Mouse (Mus musculus) neural tube, embryonic 12.5 days (tissue): ENCODE measurements at regions not wholly inside any gene's neighbourhood (a gene's known extent, or its start where the extent isn't known, plus 50 kb on each side); places are given as distances from the start of the nearest gene placed in this dataset.
"Not testable (repeated sequence)": the region's sequence is repeated elsewhere in the genome, so short reads cannot be mapped to it uniquely, and the experiment has no call there.

Experiments
- ATAC-seq: fragments of 200-750 bp; cut with Nextera tagmentation; 2 replicates; pipeline ENCODE4 v1.8.0; 2017; ENCODE audit warnings: low read depth, mild to moderate bottlenecking, moderate TSS enrichment, moderate library complexity; ENCODE audit not compliant: low FRiP score
- H3K27ac ChIP-seq: fragments of 300-500 bp; sonication (generic); 2 replicates; pipeline ENCODE4 v1.5.1; 2016
- H3K27me3 ChIP-seq: fragments of 300-500 bp; sonication (generic); replicated peaks from 2 replicates; pipeline ENCODE4 v1.6.1; 2016; ENCODE audit warnings: mild to moderate bottlenecking
- H3K36me3 ChIP-seq: fragments of 300-500 bp; sonication (generic); 2 replicates; pipeline ENCODE4 v1.6.1; 2016; ENCODE audit warnings: mild to moderate bottlenecking
- H3K4me1 ChIP-seq: fragments of 300-500 bp; sonication (generic); 2 replicates; pipeline ENCODE4 v1.6.1; 2016
- H3K4me2 ChIP-seq: fragments of 300-500 bp; sonication (generic); replicated peaks from 2 replicates; pipeline ENCODE4 v1.6.1; 2016; ENCODE audit warnings: mild to moderate bottlenecking
- H3K4me3 ChIP-seq: fragments of 300-500 bp; sonication (generic); 2 replicates; pipeline ENCODE4 v1.5.1; 2016
- H3K9ac ChIP-seq: fragments of 300-500 bp; sonication (generic); 2 replicates; pipeline ENCODE4 v1.6.1; 2016; ENCODE audit warnings: mild to moderate bottlenecking
- H3K9me3 ChIP-seq: fragments of 300-500 bp; sonication (generic); 2 replicates; pipeline ENCODE4 v1.6.1; 2016; ENCODE audit warnings: mild to moderate bottlenecking
- WGBS: fragments of 180-500 bp; shearing (Covaris S2); methylation state at CpG from one replicate; pipeline ENCODE4 v1.1.7; 2016; 5-methylcytosine and 5-hydroxymethylcytosine counted together

DNA sequence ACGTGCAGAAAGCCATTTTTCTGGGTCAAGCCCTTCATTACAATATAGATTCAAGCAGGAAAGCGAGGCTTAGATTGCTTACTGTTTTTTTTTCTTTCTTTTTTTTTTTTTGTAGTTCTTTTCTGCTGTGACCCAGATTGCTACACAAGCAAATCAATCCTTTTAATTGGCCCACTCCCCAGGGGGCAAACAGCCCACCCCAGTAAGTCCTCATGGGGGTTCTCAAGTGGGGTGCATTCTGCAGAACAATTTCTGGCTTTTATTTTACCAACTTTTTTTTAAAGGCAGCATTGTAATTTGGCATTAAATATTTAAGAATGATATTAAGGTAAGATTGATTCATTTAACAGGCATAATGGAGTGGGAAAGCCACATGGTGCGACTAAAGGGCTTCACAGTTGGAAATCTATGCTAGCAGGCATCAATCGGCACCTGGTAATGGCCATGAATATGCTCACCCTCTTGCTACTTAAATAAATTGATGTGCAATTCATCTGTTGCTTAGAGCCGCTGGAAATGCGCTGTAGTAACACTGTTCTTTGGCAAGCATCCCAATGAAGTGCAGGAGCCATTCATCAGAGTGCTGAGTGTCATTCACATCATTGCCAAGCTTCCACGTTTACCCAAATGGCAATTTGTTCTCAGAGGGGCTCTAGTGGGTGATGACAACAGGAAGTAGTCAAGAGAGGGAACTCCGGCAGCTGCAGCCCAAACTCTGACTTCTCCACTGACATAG, 236.3 kb upstream of the Arhgap42 start:
- Histone ChIP-seq H3K27me3 (no peaks in the 10 kb centered on the region), H3K27ac (no peak overlapping the region), H3K9me3 (no peaks in the 10 kb centered on the region), H3K4me1 (no peaks in the 10 kb centered on the region), H3K4me2 (no peak overlapping the region), H3K36me3 (no peaks in the 10 kb centered on the region), H3K4me3 (no peak overlapping the region), H3K9ac (no peak overlapping the region)
- peak; percentile 86 for ATAC-seq
- 31% methylated on average over 8 of the region's 8 CpGs for WGBS

DNA sequence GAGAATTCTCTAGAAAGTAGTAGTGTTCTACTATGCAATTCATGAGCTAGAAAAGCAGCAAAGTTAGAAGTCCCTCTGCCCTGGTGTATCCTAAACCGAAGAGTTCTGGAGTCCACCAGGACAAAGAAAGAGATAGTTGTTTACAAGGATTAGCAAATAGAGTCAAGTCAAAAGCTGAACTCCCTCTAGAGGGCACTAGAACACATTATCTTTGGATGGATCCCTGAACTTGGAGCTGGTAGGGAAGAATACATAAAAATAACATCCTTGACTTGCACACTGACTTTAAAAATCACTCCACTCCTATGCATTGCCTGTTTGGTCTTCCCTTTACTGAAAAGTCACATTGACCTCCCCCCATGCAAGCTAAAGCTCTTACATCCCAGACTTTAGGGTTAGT, 205.3 kb upstream of the Arhgap42 start:
- Histone ChIP-seq H3K9ac (no peak overlapping the region), H3K27ac (no peak overlapping the region), H3K27me3 (no peaks in the 10 kb centered on the region), H3K4me1 (no peaks in the 10 kb centered on the region), H3K4me2 (no peak overlapping the region), H3K36me3 (no peaks in the 10 kb centered on the region), H3K9me3 (0 out of 2 replicates have a peak, but pooled peaks cover 5% of the 10 kb centered on the region), H3K4me3 (no peak overlapping the region)
- 91% methylated on average over 1 of the region's 1 CpGs for WGBS
- ATAC-seq: no peak

DNA sequence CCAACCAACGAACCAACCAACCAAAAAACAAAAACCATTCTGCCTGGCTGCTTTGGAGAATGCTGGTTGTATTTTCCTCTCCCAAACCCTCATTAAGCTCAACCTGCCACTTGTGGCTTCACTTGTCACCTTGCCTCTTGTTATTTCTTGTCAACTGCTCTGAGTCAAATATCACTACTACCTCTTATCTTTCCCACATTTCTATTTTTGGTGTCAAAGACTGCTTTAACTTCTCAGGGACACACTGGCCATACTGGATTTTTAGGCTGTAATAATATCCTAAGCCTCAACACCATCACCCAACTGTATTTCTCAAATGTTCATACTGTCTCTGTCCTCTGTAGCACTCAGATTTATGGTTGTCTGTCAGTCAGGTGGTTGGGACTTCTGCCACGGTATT, 181.4 kb upstream of the Arhgap42 start:
- Histone ChIP-seq H3K27ac (no peak overlapping the region), H3K9ac (no peak overlapping the region), H3K4me2 (no peak overlapping the region), H3K4me1 (no peaks in the 10 kb centered on the region), H3K4me3 (no peak overlapping the region), H3K9me3 (no peaks in the 10 kb centered on the region), H3K27me3 (no peaks in the 10 kb centered on the region), H3K36me3 (no peaks in the 10 kb centered on the region)
- ATAC-seq: no peak
- WGBS: 83% methylated on average over 2 of the region's 2 CpGs

DNA sequence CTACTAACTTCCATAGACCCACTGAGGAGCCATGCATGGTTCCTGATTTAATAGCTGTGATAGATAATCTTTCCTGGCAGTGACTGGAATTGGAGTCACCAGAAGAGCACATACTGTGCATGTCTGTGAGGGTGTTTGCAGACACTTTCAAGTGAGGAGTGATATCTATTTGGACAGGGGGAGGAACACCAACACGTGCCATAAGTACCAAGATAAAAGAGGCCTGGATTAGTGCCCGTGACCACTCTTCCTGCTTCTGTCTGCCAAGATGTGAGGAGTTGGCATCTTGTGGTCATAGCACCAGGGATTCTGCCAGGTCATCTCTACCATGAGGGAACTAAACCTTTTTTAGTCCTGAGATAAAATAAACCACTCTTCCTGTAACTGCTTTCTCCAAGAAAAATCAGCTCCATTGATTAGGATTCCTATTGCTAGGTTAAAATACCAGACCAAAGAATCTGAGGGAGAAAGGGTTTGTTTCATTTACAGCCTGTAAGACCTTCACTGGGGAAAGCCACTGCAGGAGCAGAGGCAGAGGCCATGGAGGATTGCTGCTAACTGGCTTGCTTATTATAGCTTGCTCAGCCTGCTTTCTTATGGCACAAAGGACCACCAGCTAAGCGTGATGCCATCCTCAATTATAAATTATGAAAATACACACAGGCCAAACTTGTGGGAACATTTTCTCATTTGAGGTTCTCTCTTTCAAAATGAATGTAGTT, 173.7 kb upstream of the Arhgap42 start:
- Histone ChIP-seq H3K27ac (no peak overlapping the region), H3K9me3 (no peaks in the 10 kb centered on the region), H3K4me3 (no peak overlapping the region), H3K36me3 (no peaks in the 10 kb centered on the region), H3K4me2 (no peak overlapping the region), H3K27me3 (no peaks in the 10 kb centered on the region), H3K4me1 (no peaks in the 10 kb centered on the region), H3K9ac (no peak overlapping the region)
- WGBS: 83% methylated on average over 3 of the region's 3 CpGs
- no peak for ATAC-seq

DNA sequence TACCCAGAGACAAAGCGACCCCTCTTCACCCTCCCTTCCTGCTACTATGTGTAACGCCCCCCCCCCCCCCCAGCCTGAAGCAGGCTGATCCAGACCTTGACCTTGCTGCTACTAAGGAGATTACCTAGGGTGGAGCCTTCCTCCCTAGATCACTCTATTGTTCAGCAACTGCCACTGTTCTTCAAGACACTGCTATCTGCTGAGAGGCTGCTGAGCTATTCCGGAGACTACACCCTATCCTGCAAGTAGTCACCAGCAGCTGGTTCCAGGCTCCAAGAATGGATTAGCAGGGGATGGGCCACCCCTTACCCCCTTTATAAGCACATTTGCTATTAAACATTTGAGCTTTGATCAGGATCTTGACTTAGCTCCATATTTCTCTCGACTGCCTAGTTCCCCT, 155.3 kb upstream of the Arhgap42 start:
- not testable (repeated sequence) for H3K9ac ChIP-seq, H3K4me2 ChIP-seq, ATAC-seq, H3K9me3 ChIP-seq, H3K4me3 ChIP-seq, H3K4me1 ChIP-seq, H3K27me3 ChIP-seq, H3K36me3 ChIP-seq, H3K27ac ChIP-seq
- WGBS: 74% methylated on average over 4 of the region's 4 CpGs

DNA sequence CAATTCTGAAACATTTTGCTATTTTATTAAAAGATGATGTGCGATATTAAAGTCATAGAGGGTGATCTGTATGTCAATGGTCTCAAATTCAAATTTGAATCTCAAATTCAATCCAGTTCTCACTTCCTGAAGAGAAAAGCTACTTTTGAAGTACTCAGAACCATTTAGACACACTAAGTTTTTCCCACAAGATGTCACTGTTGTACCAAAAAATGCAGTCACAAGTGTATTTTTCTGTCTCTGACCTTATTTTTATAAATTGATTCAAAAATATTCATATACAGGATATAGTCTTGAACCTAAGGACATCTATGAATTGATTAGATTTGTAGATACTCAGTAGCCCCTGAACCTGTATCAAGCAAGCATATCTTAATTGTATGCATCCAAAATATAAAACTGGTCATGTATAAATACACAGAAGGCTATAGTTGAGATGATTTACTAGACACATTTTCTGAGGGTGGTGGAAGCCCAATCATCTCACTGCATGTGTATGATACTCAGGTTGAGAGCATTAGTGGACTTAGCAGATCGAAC, 137.8 kb upstream of the Arhgap42 start:
- WGBS: 77% methylated on average over 2 of the region's 2 CpGs
- Histone ChIP-seq H3K27ac (no peak overlapping the region), H3K9ac (no peak overlapping the region), H3K4me3 (no peak overlapping the region), H3K27me3 (no peaks in the 10 kb centered on the region), H3K9me3 (no peaks in the 10 kb centered on the region), H3K4me1 (no peaks in the 10 kb centered on the region), H3K4me2 (no peak overlapping the region), H3K36me3 (no peaks in the 10 kb centered on the region)
- 0 out of 2 replicates have a peak, but pooled peaks have one; percentile 24 for ATAC-seq

DNA sequence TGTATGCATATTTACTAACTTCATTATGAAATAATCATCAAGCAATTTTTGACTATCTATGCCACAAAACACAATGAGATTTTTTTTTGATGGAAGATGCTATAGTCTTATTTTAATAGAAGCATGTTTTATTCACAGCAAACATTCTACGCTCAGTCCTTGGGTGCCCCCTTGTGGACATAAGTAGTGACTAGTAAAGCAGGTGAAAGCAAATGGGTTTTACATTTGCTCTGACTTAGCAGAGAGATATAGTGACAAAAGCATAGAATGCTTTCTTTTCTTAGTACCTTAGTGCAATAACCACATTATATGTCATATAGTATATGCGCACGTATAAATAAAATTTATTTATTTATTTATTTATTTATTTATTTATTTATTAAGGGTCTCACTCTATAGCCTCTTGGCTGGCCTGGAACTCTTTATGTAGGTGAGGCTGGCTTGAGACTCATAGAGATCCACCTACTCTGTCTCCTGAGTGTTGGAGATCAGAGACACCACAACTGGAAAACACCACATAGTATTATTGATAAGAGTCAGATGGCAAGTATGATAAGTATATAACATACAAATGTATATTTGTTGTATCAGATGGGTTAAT, 136.5 kb upstream of the Arhgap42 start:
- WGBS: 20% methylated on average over 3 of the region's 3 CpGs
- Histone ChIP-seq H3K4me3 (no peak overlapping the region), H3K36me3 (no peaks in the 10 kb centered on the region), H3K27ac (no peak overlapping the region), H3K27me3 (no peaks in the 10 kb centered on the region), H3K4me1 (no peaks in the 10 kb centered on the region), H3K9me3 (no peaks in the 10 kb centered on the region), H3K9ac (no peak overlapping the region), H3K4me2 (no peak overlapping the region)
- peak; percentile 47; the same call in 1 of the 2 replicates for ATAC-seq

DNA sequence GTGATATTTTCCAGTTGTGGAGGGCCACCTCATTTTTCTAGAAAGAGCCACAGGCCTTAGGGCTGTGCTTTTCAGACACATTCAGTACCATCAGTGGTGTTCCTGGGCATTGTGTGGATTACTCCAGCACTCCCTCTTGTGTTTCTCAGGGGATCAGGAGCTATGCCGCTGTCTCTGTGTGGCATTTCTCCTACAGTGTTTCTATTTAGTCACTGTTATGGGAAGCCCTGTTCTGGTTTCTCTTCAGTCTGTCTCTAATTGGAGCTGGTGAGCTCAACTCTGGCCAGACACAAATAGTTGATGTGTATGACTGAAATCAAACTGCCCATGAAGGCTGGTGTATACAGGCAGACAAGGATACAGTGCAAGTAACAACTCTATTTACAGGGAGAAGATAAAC, 133.7 kb upstream of the Arhgap42 start:
- Histone ChIP-seq H3K4me2 (no peak overlapping the region), H3K4me3 (no peak overlapping the region), H3K4me1 (no peaks in the 10 kb centered on the region), H3K27ac (no peak overlapping the region), H3K9me3 (no peaks in the 10 kb centered on the region), H3K36me3 (no peaks in the 10 kb centered on the region), H3K27me3 (no peaks in the 10 kb centered on the region), H3K9ac (no peak overlapping the region)
- no peak for ATAC-seq
- WGBS: 52% methylated on average over 1 of the region's 1 CpGs

DNA sequence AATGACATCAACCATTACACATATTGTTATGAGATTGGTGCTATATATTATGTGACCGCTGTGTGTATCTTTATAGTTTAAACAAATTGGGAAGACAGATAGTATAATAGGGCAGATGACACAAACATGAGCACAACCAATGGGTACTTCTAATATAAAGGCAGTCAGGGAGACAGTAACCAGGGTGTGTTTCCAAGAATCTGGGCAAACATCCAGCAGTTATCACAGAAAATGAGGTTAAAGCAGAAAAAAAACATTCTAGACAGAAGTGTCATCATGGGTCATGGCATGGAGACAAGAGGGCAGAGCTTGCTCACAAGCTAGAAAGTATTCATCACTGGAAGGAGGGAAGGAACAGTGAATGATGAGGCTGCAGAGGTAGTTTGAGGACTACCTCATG, 129.8 kb upstream of the Arhgap42 start:
- H3K9ac ChIP-seq: no peak overlapping the region
- H3K27me3 ChIP-seq: no peaks in the 10 kb centered on the region
- no peak overlapping the region for H3K4me2 ChIP-seq
- no peak overlapping the region for H3K27ac ChIP-seq
- WGBS: 88% methylated on average over 1 of the region's 1 CpGs
- no peaks in the 10 kb centered on the region for H3K9me3 ChIP-seq
- H3K36me3 ChIP-seq: no peaks in the 10 kb centered on the region
- H3K4me3 ChIP-seq: no peak overlapping the region
- ATAC-seq: no peak
- no peaks in the 10 kb centered on the region for H3K4me1 ChIP-seq

DNA sequence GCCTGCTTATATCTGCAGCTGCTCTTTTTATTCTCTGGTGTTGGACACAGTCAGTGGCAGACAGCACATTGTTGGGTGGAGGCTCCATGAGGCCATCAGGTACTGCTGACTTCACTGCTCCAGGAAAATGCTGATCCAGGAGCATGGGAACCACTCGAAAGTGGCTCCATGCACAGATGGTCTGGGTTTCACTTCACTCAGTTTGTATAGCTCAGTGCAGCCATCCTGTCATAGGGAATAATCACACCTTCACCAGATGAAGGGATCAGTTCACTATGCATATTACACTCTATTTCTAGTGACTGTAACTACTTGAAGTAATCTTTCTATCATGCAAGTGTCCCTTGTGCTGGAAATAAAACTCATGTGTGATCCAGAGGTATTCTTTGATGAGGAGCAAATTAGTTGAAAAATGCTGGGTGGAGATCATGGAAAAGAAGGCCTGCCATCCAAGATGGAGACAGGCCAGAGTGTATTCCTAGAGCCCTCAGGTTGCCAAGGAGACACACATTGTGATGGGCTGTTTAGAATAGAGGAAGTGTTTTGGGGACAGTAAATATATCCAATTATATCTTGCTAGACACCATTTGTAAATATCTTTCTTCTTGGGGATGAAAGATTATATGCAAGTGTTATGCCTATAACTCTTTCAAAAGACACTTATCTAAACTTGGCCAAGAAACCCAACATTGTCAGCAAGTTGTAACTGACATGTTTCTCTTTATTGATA, 103.7 kb upstream of the Arhgap42 start:
- H3K9me3 ChIP-seq: no peaks in the 10 kb centered on the region

DNA sequence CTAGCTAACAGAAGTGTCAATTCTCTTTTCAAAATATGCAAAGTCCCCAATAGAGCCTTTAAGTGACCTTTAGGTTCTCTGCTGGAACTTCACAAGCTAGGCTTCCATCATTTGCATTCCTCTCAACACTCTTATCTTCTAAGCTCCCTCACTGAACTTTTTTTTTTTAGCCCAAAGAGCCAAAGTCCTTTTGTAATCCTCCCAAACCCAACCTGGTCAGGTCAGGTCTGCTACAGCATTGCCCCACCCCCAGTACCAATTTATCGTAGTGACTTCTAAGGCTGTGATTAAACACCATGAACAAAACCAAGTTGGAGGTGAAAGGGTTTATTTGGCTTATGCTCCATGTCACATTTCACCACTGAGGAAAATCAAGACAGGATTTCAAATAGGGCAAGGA, 79.7 kb upstream of the Arhgap42 start:
- H3K4me2 ChIP-seq: no peak overlapping the region
- no peak overlapping the region for H3K9ac ChIP-seq
- ATAC-seq: no peak
- H3K27ac ChIP-seq: no peak overlapping the region
- H3K4me3 ChIP-seq: no peak overlapping the region
- H3K27me3 ChIP-seq: no peaks in the 10 kb centered on the region
- H3K4me1 ChIP-seq: no peaks in the 10 kb centered on the region
- WGBS: 89% methylated on average over 1 of the region's 1 CpGs
- H3K9me3 ChIP-seq: no peaks in the 10 kb centered on the region
- no peaks in the 10 kb centered on the region for H3K36me3 ChIP-seq

More for the DNA sequence above, 103.7 kb upstream of the Arhgap42 start:
- no peak overlapping the region for H3K27ac ChIP-seq
- H3K4me2 ChIP-seq: no peak overlapping the region
- H3K36me3 ChIP-seq: no peaks in the 10 kb centered on the region
- H3K4me1 ChIP-seq: no peaks in the 10 kb centered on the region
- H3K27me3 ChIP-seq: no peaks in the 10 kb centered on the region
- no peak for ATAC-seq
- no peak overlapping the region for H3K9ac ChIP-seq
- no peak overlapping the region for H3K4me3 ChIP-seq
- 75% methylated on average over 1 of the region's 1 CpGs for WGBS

DNA sequence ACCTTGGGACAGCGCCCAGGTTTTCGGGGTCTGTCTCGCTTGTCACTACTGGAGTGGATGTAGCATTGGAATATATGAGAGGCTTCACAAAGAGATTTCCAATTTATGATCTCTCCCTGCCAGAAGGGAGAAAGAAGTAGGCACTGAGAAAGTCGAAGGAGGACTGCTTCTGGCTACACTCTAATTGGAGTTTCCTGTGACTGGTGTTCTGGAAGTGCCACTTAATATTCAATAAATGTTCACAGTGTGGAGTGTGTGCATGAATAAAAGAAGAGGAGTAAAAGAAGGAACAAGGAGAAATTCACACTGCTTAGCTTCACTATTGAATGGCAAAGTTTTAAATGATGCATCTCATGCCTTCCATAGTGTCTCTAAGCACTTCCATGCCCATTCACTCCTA, 77.1 kb upstream of the Arhgap42 start:
- no peak for ATAC-seq
- H3K4me2 ChIP-seq: no peak overlapping the region
- WGBS: 89% methylated on average over 4 of the region's 4 CpGs

More for the DNA sequence above, 77.1 kb upstream of the Arhgap42 start:
- Histone ChIP-seq H3K4me1 (no peaks in the 10 kb centered on the region), H3K27me3 (no peaks in the 10 kb centered on the region), H3K4me3 (no peak overlapping the region), H3K36me3 (no peaks in the 10 kb centered on the region), H3K9me3 (no peaks in the 10 kb centered on the region), H3K9ac (no peak overlapping the region), H3K27ac (no peak overlapping the region)
